Mouse (Mus musculus): ENCODE measurements at regions not wholly inside any gene's neighbourhood (a gene's known extent, or its start where the extent isn't known, plus 50 kb on each side); places are given as distances from the start of the nearest gene placed in this dataset.

DNA sequence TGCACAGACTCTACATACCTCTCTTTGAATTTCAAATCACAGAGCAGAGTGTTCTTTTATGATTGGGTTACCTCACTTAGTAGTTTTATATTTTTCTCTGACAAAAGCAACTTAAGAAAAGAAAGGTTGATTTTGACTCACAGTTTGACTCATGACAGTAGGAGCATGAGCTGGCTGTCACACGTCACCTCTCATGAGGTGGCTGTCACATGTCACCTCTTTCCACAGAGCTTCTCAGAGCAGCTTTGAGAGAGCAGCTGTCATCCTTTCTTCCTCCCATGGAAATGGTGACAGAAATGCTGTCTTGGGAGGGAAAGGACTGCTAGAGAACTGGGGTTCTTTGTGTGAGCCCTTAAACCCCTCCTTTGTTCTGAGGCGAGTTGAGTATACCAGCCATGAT, 133.4 kb downstream of the Gm5447 start:
- Histone ChIP-seq H3K27ac (no peak overlapping the region), H3K4me3 (no peak overlapping the region), H3K9me3 (no peaks in the 10 kb centered on the region), H3K4me2 (no peak overlapping the region), H3K27me3 (no peaks in the 10 kb centered on the region), H3K4me1 (replicated peaks) (no peaks in the 10 kb centered on the region), H3K36me3 (no peaks in the 10 kb centered on the region), H3K9ac (no peak overlapping the region)
- WGBS: 68% methylated on average over 2 of the region's 2 CpGs
- no peak for ATAC-seq (ENCODE audit: low FRiP score)

DNA sequence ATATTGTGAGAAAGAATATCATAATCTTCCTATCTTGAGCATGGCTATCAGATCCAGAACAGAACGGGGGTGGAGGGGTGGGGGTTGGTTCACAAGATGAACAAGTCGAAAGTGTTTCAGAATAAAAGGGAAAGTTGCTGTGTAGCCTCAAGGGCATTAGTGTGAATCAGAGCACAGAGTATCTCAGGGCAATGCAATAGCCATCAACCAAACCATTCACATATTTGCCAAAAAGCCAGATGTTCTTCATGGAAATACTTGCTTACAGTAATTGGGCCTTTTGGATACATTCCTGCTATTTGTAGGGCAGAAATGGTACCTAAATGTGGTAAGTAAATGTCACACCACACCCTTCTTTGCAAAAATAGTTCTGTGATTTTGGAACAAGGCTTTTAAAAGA, 135.2 kb downstream of the Gm5447 start:
- Histone ChIP-seq H3K9me3 (no peaks in the 10 kb centered on the region), H3K4me2 (no peak overlapping the region), H3K4me3 (no peak overlapping the region), H3K4me1 (replicated peaks) (no peaks in the 10 kb centered on the region), H3K27ac (no peak overlapping the region), H3K9ac (no peak overlapping the region), H3K27me3 (no peaks in the 10 kb centered on the region), H3K36me3 (no peaks in the 10 kb centered on the region)
- ATAC-seq (ENCODE audit: low FRiP score): no peak
- WGBS: 87% methylated on average over 2 of the region's 2 CpGs

DNA sequence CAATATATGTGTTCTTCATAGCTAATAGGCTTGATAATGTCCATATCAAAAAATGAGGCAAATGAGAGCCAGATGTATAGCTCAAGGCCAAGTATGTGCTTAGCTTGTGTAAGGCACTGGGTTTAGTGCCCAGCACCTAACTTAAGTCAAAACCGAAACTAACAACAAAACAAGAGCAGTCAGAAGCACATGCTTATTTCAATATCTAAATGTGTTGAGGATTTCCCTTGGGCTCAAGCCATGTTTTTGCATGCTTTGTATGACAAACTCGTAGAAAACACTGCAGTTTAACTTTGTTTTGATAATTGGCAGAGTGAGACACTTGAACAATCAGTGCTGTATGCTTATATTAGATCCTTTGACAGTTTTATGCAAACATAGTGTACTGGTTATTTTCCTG, 148.7 kb downstream of the Gm5447 start:
- Histone ChIP-seq H3K4me3 (no peak overlapping the region), H3K27ac (no peak overlapping the region), H3K4me2 (no peak overlapping the region), H3K36me3 (no peaks in the 10 kb centered on the region), H3K27me3 (no peaks in the 10 kb centered on the region), H3K4me1 (replicated peaks) (no peaks in the 10 kb centered on the region), H3K9ac (no peak overlapping the region), H3K9me3 (no peaks in the 10 kb centered on the region)
- ATAC-seq (ENCODE audit: low FRiP score): no peak
- WGBS: 77% methylated on average over 2 of the region's 2 CpGs

DNA sequence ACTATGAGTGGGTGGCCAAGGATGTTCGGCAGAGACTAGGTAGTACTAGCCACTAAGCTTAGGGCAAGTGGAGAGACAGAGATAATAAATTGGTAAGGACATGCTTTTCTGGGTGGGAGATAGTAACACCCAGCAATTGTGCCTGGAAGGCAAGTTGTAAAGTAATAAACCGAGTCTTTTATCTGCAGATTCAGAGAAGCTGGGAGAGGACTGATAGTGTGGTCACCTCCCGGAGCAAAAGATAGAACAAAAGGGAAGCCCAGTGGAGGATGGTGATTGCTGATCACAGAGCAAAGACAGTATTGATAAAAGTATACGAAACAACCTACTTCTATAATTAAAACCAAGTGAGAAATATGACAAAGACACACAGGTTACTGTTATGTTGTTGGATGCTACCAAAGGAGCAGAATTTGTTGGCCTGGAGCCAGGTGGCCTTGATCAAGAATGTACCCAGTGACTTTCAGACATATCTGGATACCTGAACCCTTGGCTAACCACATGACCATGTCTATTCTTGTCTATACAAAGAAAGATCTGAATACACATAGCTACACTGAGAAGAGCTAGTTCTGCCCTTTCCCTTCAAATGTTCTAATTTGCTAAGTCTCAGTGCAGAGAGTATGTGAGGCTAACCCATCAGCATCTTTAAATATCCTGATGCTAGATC, 150.7 kb downstream of the Gm5447 start:
- Histone ChIP-seq H3K9me3 (no peaks in the 10 kb centered on the region), H3K27me3 (no peaks in the 10 kb centered on the region), H3K27ac (no peak overlapping the region), H3K4me3 (no peak overlapping the region), H3K4me2 (no peak overlapping the region), H3K36me3 (no peaks in the 10 kb centered on the region), H3K9ac (no peak overlapping the region), H3K4me1 (replicated peaks) (no peaks in the 10 kb centered on the region)
- ATAC-seq (ENCODE audit: low FRiP score): no peak
- WGBS: 85% methylated on average over 4 of the region's 4 CpGs

DNA sequence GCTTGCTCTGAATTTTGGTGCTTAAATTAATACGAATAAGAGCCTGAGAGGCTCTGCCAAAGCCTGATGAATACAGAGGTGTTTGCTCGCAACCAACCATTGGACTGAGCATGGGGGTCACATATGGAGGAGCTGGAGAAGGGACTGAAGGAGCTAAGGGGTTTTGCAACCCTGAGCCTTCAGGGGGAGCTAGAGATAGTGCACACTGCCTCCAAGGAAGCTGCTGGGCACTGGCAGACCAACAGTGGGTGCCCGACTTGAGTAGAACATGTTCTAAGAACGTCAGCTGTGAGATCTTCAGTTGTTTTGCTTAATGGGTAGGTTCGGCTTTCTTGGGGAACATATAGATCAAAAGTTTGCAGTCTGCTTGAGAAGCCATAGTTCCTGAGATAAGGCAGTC, 158.5 kb downstream of the Gm5447 start:
- H3K4me2 ChIP-seq: no peak overlapping the region
- 87% methylated on average over 5 of the region's 5 CpGs for WGBS
- H3K27me3 ChIP-seq: no peaks in the 10 kb centered on the region
- H3K27ac ChIP-seq: no peak overlapping the region
- no peaks in the 10 kb centered on the region for H3K36me3 ChIP-seq
- no peak overlapping the region for H3K9ac ChIP-seq
- H3K4me3 ChIP-seq: no peak overlapping the region
- no peak for ATAC-seq (ENCODE audit: low FRiP score)
- no peaks in the 10 kb centered on the region for H3K9me3 ChIP-seq
- no peaks in the 10 kb centered on the region for H3K4me1 ChIP-seq (replicated peaks)

DNA sequence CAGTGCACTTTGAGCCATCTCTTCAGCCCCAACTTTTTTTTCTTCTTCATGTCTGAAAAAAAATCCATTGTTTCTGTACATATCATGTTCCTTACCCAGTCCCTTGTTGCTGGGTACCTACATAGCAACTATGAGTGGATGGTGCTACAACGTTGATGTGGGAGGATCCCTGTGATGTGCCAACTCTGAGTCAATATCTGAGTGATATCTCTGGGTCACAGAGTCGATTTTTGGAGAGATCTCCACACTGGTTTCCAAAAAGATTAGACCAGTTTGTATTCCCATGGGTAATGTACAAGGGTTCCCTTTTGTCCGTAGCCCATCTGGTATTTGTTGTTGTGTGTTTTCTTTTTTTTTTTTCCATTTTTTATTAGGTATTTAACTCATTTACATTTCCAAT, 165.7 kb downstream of the Gm5447 start:
- WGBS: 85% methylated on average over 3 of the region's 3 CpGs
- no peak overlapping the region for H3K27ac ChIP-seq
- no peaks in the 10 kb centered on the region for H3K36me3 ChIP-seq

DNA sequence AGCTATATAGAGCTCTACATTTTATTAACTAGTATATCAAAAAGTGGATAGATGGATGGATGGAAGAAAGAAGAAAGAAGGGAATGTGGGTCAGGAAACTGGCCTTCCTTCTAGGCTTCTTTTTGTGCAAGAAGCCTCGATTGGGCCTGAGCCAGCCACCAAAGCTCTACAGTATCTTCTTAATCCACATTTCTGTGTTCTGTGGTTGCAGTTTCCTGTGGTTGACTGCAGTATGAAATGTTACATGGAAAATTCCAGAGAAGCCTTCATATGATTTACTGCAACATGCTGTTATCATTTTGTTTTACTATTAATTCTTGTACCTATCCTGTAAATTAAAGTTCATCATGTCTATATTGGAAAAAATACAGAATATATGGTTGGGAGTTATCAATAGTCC, 173.3 kb downstream of the Gm5447 start:
- 72% methylated on average over 1 of the region's 1 CpGs for WGBS

More for the DNA sequence above, 165.7 kb downstream of the Gm5447 start:
- no peaks in the 10 kb centered on the region for H3K9me3 ChIP-seq
- no peaks in the 10 kb centered on the region for H3K27me3 ChIP-seq
- H3K4me3 ChIP-seq: no peak overlapping the region
- ATAC-seq (ENCODE audit: low FRiP score): no peak
- no peak overlapping the region for H3K4me2 ChIP-seq
- H3K4me1 ChIP-seq (replicated peaks): no peaks in the 10 kb centered on the region
- H3K9ac ChIP-seq: no peak overlapping the region

DNA sequence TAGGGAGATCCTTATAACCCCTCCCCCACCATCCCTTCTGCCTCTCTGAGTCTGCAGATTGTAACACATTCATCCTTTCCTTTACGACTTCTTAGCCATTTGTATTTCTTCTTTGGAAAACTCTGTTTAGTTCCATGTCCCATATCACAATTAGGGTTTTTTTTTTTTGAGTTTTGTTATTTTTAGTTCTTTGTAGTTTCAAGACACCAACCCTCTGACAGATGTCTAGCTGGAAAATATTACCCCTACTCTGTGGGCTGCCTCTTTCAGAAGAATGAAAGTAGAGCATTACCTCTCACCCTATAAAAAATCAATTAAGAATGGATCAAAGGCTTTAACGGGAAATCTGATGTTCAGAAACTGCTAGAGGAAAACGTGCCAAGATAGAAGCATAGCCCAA, 180.1 kb downstream of the Gm5447 start:
- Histone ChIP-seq H3K4me2 (no peak overlapping the region), H3K4me3 (no peak overlapping the region), H3K4me1 (replicated peaks) (no peaks in the 10 kb centered on the region), H3K36me3 (no peaks in the 10 kb centered on the region), H3K9ac (no peak overlapping the region), H3K27me3 (no peaks in the 10 kb centered on the region), H3K27ac (no peak overlapping the region), H3K9me3 (0 out of 2 replicates have a peak, but pooled peaks cover 3% of the 10 kb centered on the region)
- ATAC-seq (ENCODE audit: low FRiP score): no peak
- 74% methylated on average over 3 of the region's 3 CpGs for WGBS

More for the DNA sequence above, 173.3 kb downstream of the Gm5447 start:
- no peaks in the 10 kb centered on the region for H3K27me3 ChIP-seq
- H3K36me3 ChIP-seq: no peaks in the 10 kb centered on the region
- H3K4me3 ChIP-seq: no peak overlapping the region
- no peak overlapping the region for H3K4me2 ChIP-seq
- H3K4me1 ChIP-seq (replicated peaks): no peaks in the 10 kb centered on the region
- no peaks in the 10 kb centered on the region for H3K9me3 ChIP-seq
- no peak overlapping the region for H3K27ac ChIP-seq
- no peak for ATAC-seq (ENCODE audit: low FRiP score)
- H3K9ac ChIP-seq: no peak overlapping the region

DNA sequence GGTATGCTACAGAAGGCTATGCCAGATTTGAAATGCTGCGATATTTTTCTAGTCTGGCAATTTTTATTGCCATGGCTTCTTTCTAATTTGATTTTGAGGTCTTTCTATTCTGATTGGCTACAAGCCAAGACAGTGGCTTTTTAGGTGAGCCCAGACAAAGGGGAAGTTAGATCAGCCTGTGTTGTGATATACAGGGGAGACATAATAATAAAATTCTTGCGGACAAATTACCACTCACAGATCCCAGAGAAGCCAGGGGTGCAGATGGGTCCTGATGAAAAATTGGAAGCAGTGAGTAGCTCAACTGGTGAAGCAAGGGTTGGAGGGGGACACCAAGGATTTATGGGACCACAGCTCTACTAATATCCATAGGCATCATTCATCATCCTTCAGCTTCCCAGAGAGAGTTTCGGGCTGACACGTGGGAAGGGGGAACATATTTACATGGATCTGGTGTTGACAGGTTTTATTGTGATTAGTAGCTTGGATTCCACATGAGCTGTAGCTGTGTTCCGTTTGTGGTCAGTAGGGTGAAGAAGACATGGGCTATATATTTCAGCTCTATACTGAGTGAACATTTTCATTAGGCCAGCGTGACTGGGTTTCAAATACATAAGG, 190.0 kb downstream of the Gm5447 start:
- Histone ChIP-seq H3K4me3 (no peak overlapping the region), H3K36me3 (no peaks in the 10 kb centered on the region), H3K9me3 (no peaks in the 10 kb centered on the region), H3K9ac (no peak overlapping the region), H3K4me1 (replicated peaks) (no peaks in the 10 kb centered on the region), H3K27me3 (no peaks in the 10 kb centered on the region), H3K4me2 (no peak overlapping the region), H3K27ac (no peak overlapping the region)
- WGBS: 73% methylated on average over 6 of the region's 6 CpGs
- ATAC-seq (ENCODE audit: low FRiP score): no peak

DNA sequence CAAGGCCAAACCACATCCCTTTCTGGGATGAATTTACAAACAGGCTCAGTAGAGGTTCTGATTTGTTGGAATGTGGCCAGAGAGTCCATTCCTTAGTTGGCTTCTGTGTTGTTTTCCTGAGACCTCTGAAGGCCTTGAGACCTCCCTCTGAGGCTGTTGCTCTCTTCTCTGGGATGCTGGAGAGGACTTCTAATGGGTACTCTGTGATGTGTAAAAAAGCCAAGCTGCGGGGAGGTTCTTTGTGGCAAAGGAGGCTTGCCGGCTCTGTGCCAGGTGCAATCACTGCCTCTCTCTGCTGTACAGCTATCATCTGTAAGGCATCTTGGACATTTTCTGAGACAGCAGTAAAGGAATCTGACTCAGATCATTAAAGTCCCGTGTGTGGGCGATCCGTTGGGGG, 192.3 kb downstream of the Gm5447 start:
- no peak for ATAC-seq (ENCODE audit: low FRiP score)
- H3K9ac ChIP-seq: no peak overlapping the region
- H3K9me3 ChIP-seq: no peaks in the 10 kb centered on the region
- H3K36me3 ChIP-seq: no peaks in the 10 kb centered on the region
- H3K27ac ChIP-seq: no peak overlapping the region
- no peaks in the 10 kb centered on the region for H3K27me3 ChIP-seq
- 64% methylated on average over 5 of the region's 5 CpGs for WGBS
- H3K4me1 ChIP-seq (replicated peaks): no peaks in the 10 kb centered on the region
- H3K4me3 ChIP-seq: no peak overlapping the region
- no peak overlapping the region for H3K4me2 ChIP-seq

DNA sequence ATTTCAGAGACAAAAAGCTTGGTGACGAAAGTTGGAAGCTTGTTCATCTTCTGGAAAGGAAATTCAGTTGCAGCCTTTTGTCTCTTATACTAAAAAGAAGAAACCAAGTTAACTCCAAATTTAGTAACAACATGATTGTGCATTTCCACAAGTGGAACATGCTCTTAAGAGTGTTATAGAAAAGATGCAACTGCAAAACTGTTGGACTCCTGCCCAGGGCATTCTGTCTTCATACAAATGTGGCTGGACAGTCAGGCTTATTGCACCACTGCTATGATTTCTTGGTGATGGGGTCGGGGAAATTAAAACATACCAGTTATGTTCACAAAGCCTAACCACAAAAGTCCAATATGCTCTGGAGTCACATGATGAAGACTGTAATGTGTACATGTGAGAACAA, 194.8 kb downstream of the Gm5447 start:
- 88% methylated on average over 2 of the region's 2 CpGs for WGBS
- no peaks in the 10 kb centered on the region for H3K36me3 ChIP-seq
- no peaks in the 10 kb centered on the region for H3K9me3 ChIP-seq
- no peaks in the 10 kb centered on the region for H3K27me3 ChIP-seq
- no peaks in the 10 kb centered on the region for H3K4me1 ChIP-seq (replicated peaks)
- ATAC-seq (ENCODE audit: low FRiP score): no peak
- H3K27ac ChIP-seq: no peak overlapping the region
- no peak overlapping the region for H3K4me3 ChIP-seq
- no peak overlapping the region for H3K4me2 ChIP-seq
- H3K9ac ChIP-seq: no peak overlapping the region

DNA sequence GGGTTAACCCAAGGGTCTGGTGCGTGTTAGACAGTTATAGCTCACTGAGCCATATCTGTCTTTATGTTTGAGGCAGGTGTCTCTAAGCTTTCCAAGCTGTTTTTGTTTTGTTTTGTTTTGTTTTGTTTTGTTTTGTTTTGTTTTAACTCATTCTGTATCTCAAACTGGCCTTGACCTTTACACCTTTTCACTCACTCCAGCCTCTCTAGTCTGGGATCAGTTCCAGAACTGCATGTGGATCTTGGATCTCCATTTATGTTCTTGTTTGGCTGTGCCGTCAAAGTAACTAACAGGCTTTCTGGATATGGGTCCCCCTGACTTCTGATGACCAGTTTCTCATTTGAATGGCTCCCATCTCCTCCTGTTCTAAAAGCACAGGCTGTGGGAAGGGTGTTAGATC, 197.7 kb downstream of the Gm5447 start:
- ATAC-seq (ENCODE audit: low FRiP score): no peak
- Histone ChIP-seq H3K27ac (no peak overlapping the region), H3K9me3 (no peaks in the 10 kb centered on the region), H3K27me3 (no peaks in the 10 kb centered on the region), H3K4me3 (no peak overlapping the region), H3K36me3 (no peaks in the 10 kb centered on the region), H3K4me1 (replicated peaks) (no peaks in the 10 kb centered on the region), H3K9ac (no peak overlapping the region), H3K4me2 (no peak overlapping the region)
- 90% methylated on average over 2 of the region's 2 CpGs for WGBS

DNA sequence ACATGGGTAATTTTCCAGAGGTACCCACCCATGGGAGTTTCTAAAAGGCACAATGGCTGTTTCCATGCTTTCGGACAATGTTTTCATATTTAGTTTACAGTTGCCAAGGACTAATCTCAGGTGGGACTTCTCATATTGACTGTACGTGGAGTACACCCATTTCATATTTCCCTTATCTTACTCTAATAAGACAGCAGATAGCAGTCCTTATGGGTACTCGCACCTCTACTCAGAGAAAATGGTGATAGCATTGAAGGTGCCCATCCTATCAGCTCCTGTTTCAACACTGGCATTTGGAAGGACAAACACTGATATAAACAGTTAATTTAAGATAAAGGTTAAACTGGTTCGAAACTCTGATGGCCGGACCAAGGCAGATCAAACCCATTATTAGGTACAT, 198.6 kb downstream of the Gm5447 start:
- 95% methylated on average over 5 of the region's 5 CpGs for WGBS
- Histone ChIP-seq H3K27ac (no peak overlapping the region), H3K27me3 (no peaks in the 10 kb centered on the region), H3K9me3 (no peaks in the 10 kb centered on the region), H3K36me3 (no peaks in the 10 kb centered on the region), H3K4me2 (no peak overlapping the region), H3K4me3 (no peak overlapping the region), H3K9ac (no peak overlapping the region), H3K4me1 (replicated peaks) (no peaks in the 10 kb centered on the region)
- no peak for ATAC-seq (ENCODE audit: low FRiP score)

All from hindbrain, embryonic 13.5 days (tissue).